Mouse (Mus musculus) B cell, adult 2 months (primary cell): ENCODE measurements around the gene Prss38.

ENCODE experiments used
- DNase-seq, 2 experiments: peaks; one replicate each; pipeline ENCODE4 v3.0.0; 2022

Gene Prss38

GRCm38 (mm10) chr11:59375475-59375874 is at the start of gene Prss38:
TSS of gene Prss38 (minus strand) at chr11:59375657.
- no peak for DNase-seq

- DNase-seq: no peak
Observed at GRCm38 (mm10) chr11:59423010-59423588, 47.6 kb upstream of the Prss38 start.

GRCm38 (mm10) chr11:59421967-59422366 is 46.5 kb upstream of the Prss38 start:
- no peak for DNase-seq

GRCm38 (mm10) chr11:59421436-59421835 is 46.0 kb upstream of the Prss38 start:
- no peak for DNase-seq

- peak; percentile 7 to 25 for DNase-seq
Observed at GRCm38 (mm10) chr11:59418708-59419107, 43.3 kb upstream of the Prss38 start.

- DNase-seq: no peak
Observed at GRCm38 (mm10) chr11:59412999-59413863, 37.8 kb upstream of the Prss38 start.

- DNase-seq: no peak
Observed at GRCm38 (mm10) chr11:59412058-59412457, 36.6 kb upstream of the Prss38 start.

- no peak for DNase-seq
Observed at GRCm38 (mm10) chr11:59410851-59411250, 35.4 kb upstream of the Prss38 start.

- DNase-seq: no peak
Observed at GRCm38 (mm10) chr11:59405761-59406160, 30.3 kb upstream of the Prss38 start.

- no peak for DNase-seq
Observed at GRCm38 (mm10) chr11:59400876-59401275, 25.4 kb upstream of the Prss38 start.

- DNase-seq: no peak
Observed at GRCm38 (mm10) chr11:59399830-59400229, 24.4 kb upstream of the Prss38 start.

- no peak for DNase-seq
Observed at GRCm38 (mm10) chr11:59397536-59398371, 22.3 kb upstream of the Prss38 start.

GRCm38 (mm10) chr11:59394451-59394850 is 19.0 kb upstream of the Prss38 start:
- no peak for DNase-seq

- DNase-seq: no peak
Observed at GRCm38 (mm10) chr11:59393591-59393990, 18.1 kb upstream of the Prss38 start.

GRCm38 (mm10) chr11:59392300-59392699 is 16.8 kb upstream of the Prss38 start:
- DNase-seq: no peak

- DNase-seq: no peak
Observed at GRCm38 (mm10) chr11:59390470-59390869, 15.0 kb upstream of the Prss38 start.

- no peak for DNase-seq
Observed at GRCm38 (mm10) chr11:59389617-59390016, 14.2 kb upstream of the Prss38 start.

- no peak for DNase-seq
Observed at GRCm38 (mm10) chr11:59388806-59389205, 13.3 kb upstream of the Prss38 start.

- no peak for DNase-seq
Observed at GRCm38 (mm10) chr11:59387471-59387870, 12.0 kb upstream of the Prss38 start.

- DNase-seq: no peak
Observed at GRCm38 (mm10) chr11:59385123-59385522, 9.7 kb upstream of the Prss38 start.

- no peak for DNase-seq
Observed at GRCm38 (mm10) chr11:59384441-59384959, 9.0 kb upstream of the Prss38 start.

- no peak for DNase-seq
Observed at GRCm38 (mm10) chr11:59379547-59379946, 4.1 kb upstream of the Prss38 start.

GRCm38 (mm10) chr11:59377999-59378398 is 2.5 kb upstream of the Prss38 start:
- no peak for DNase-seq
